Mouse (Mus musculus) midbrain, embryonic 16.5 days (tissue): Measurements from ENCODE around the gene Nlk. TPM values are rescaled to one million over a fixed set of nuclear protein-coding genes. Genes with fewer than 3 reads are reported as not detected.

ENCODE experiments used
- ATAC-seq: fragments of 200-750 bp; cut with Nextera tagmentation; 2 replicates; pipeline ENCODE4 v1.8.0; 2017; ENCODE audit warnings: moderate TSS enrichment
- H3K27ac ChIP-seq: fragments of 300-500 bp; sonication (generic); 2 replicates; pipeline ENCODE4 v1.5.1; 2014; ENCODE audit warnings: mild to moderate bottlenecking, low read length, mixed read lengths
- H3K27me3 ChIP-seq: fragments of 300-500 bp; sonication (generic); 2 replicates; pipeline ENCODE4 v1.6.1; 2014; ENCODE audit warnings: low read depth, low read length, mixed read lengths; ENCODE audit not compliant: control insufficient read depth, insufficient read depth
- H3K36me3 ChIP-seq: fragments of 300-500 bp; sonication (generic); 2 replicates; pipeline ENCODE4 v1.6.1; 2014; ENCODE audit warnings: mild to moderate bottlenecking, low read length, moderate library complexity, mixed read lengths; ENCODE audit not compliant: control insufficient read depth, insufficient read depth
- H3K4me1 ChIP-seq: fragments of 300-500 bp; sonication (generic); 2 replicates; pipeline ENCODE4 v1.6.1; 2014; ENCODE audit warnings: mild to moderate bottlenecking, low read length, mixed read lengths; ENCODE audit not compliant: control insufficient read depth, insufficient read depth
- H3K4me2 ChIP-seq: fragments of 300-500 bp; sonication (generic); 2 replicates; pipeline ENCODE4 v1.6.1; 2014; ENCODE audit warnings: mild to moderate bottlenecking, low read length, mixed read lengths
- H3K4me3 ChIP-seq: fragments of 300-500 bp; sonication (generic); 2 replicates; pipeline ENCODE4 v1.5.1; 2014; ENCODE audit warnings: low read depth, mild to moderate bottlenecking, low read length, moderate library complexity, mixed read lengths
- H3K9ac ChIP-seq: fragments of 300-500 bp; sonication (generic); 2 replicates; pipeline ENCODE4 v1.6.1; 2014; ENCODE audit warnings: low read depth, low read length, mixed read lengths
- H3K9me3 ChIP-seq: fragments of 300-500 bp; sonication (generic); replicated peaks from 2 replicates; pipeline ENCODE4 v1.6.1; 2014; ENCODE audit warnings: mild to moderate bottlenecking, low read length, mixed read lengths; ENCODE audit not compliant: control insufficient read depth, poor library complexity, severe bottlenecking
- WGBS: fragments of 180-500 bp; shearing (Covaris S2); extraction: QIAGEN DNeasy Blood & Tissue Kit; methylation state at CpG from one replicate; pipeline ENCODE4 v1.1.7; 2014; 5-methylcytosine and 5-hydroxymethylcytosine counted together
- polyA plus RNA-seq: library from polyadenylated mRNA; unstranded; fragments of >200 nt; fragmentation: Nextera tagmentation; extraction: Ambion mirVana; gene quantifications from 2 replicates; pipeline ENCODE4 v1.2.1, GENCODE M21; 2015

The Nlk gene
- polyA plus RNA-seq, 1 experiment from 2014 or later = 26.2 TPM

- no peaks in the 10 kb centered on the region for H3K36me3 ChIP-seq
- H3K27ac ChIP-seq = no peak overlapping the region
- no peak overlapping the region for H3K9ac ChIP-seq
- ATAC-seq = no peak
- H3K4me2 ChIP-seq = no peak overlapping the region
- no peak overlapping the region for H3K4me3 ChIP-seq
- H3K9me3 ChIP-seq = no peaks in the 10 kb centered on the region
- H3K27me3 ChIP-seq = no peaks in the 10 kb centered on the region
- no peaks in the 10 kb centered on the region for H3K4me1 ChIP-seq
Observed at GRCm38 (mm10) chr11:78621926-78622325, 75.2 kb downstream of the Nlk start.

GRCm38 (mm10) chr11:78620179-78620578 is 77.0 kb downstream of the Nlk start:
- H3K27me3 ChIP-seq = no peaks in the 10 kb centered on the region
- H3K9me3 ChIP-seq = no peaks in the 10 kb centered on the region
- 94% methylated on average over 3 of the region's 3 CpGs for WGBS
- no peak overlapping the region for H3K4me2 ChIP-seq
- no peak overlapping the region for H3K27ac ChIP-seq
- H3K4me3 ChIP-seq = no peak overlapping the region
- H3K36me3 ChIP-seq = no peaks in the 10 kb centered on the region
- ATAC-seq = no peak
- no peaks in the 10 kb centered on the region for H3K4me1 ChIP-seq
- no peak overlapping the region for H3K9ac ChIP-seq

- Histone ChIP-seq H3K4me1 (no peaks in the 10 kb centered on the region), H3K27me3 (no peaks in the 10 kb centered on the region), H3K9ac (no peak overlapping the region), H3K9me3 (no peaks in the 10 kb centered on the region), H3K4me3 (no peak overlapping the region), H3K36me3 (peaks cover 2% of the 10 kb centered on the region; the same call in 1 of the 2 replicates), H3K27ac (no peak overlapping the region), H3K4me2 (no peak overlapping the region)
- no peak for ATAC-seq
Observed at GRCm38 (mm10) chr11:78611273-78611672, 85.9 kb downstream of the Nlk start.

GRCm38 (mm10) chr11:78609657-78610056 is 87.5 kb downstream of the Nlk start:
- WGBS = 55% methylated on average over 4 of the region's 4 CpGs
- H3K4me1 ChIP-seq = no peaks in the 10 kb centered on the region
- ATAC-seq = no peak
- H3K27me3 ChIP-seq = no peaks in the 10 kb centered on the region
- no peaks in the 10 kb centered on the region for H3K9me3 ChIP-seq
- peaks cover 2% of the 10 kb centered on the region; the same call in 1 of the 2 replicates for H3K36me3 ChIP-seq
- H3K9ac ChIP-seq = no peak overlapping the region
- H3K27ac ChIP-seq = no peak overlapping the region
- no peak overlapping the region for H3K4me3 ChIP-seq
- H3K4me2 ChIP-seq = no peak overlapping the region

GRCm38 (mm10) chr11:78604826-78605225 is 92.3 kb downstream of the Nlk start:
- no peaks in the 10 kb centered on the region for H3K36me3 ChIP-seq
- no peaks in the 10 kb centered on the region for H3K9me3 ChIP-seq
- H3K4me3 ChIP-seq = no peak overlapping the region
- no peaks in the 10 kb centered on the region for H3K27me3 ChIP-seq
- no peaks in the 10 kb centered on the region; the same call in 1 of the 2 replicates for H3K4me1 ChIP-seq
- 95% methylated on average over 1 of the region's 1 CpGs for WGBS
- no peak overlapping the region for H3K27ac ChIP-seq
- no peak overlapping the region for H3K4me2 ChIP-seq
- ATAC-seq = no peak
- no peak overlapping the region for H3K9ac ChIP-seq

- no peak overlapping the region for H3K9ac ChIP-seq
- WGBS = 91% methylated on average over 3 of the region's 3 CpGs
- H3K4me3 ChIP-seq = no peak overlapping the region
- H3K4me1 ChIP-seq = no peaks in the 10 kb centered on the region; the same call in 1 of the 2 replicates
- no peak overlapping the region for H3K27ac ChIP-seq
- H3K9me3 ChIP-seq = no peaks in the 10 kb centered on the region
- no peak for ATAC-seq
- H3K4me2 ChIP-seq = no peak overlapping the region
- no peaks in the 10 kb centered on the region for H3K36me3 ChIP-seq
- no peaks in the 10 kb centered on the region for H3K27me3 ChIP-seq
Observed at GRCm38 (mm10) chr11:78602781-78603180, 94.4 kb downstream of the Nlk start.

- Histone ChIP-seq H3K27me3 (no peaks in the 10 kb centered on the region), H3K4me1 (peaks cover 7% of the 10 kb centered on the region), H3K27ac (no peak overlapping the region), H3K36me3 (no peaks in the 10 kb centered on the region), H3K9ac (no peak overlapping the region), H3K4me3 (no peak overlapping the region), H3K4me2 (no peak overlapping the region), H3K9me3 (no peaks in the 10 kb centered on the region)
- 93% methylated on average over 4 of the region's 4 CpGs for WGBS
- ATAC-seq = no peak
Observed at GRCm38 (mm10) chr11:78600926-78601590, 96.1 kb downstream of the Nlk start.

- no peak overlapping the region for H3K4me3 ChIP-seq
- H3K36me3 ChIP-seq = no peaks in the 10 kb centered on the region
- H3K4me2 ChIP-seq = no peak overlapping the region
- H3K27me3 ChIP-seq = no peaks in the 10 kb centered on the region
- no peaks in the 10 kb centered on the region for H3K9me3 ChIP-seq
- WGBS = 85% methylated on average over 3 of the region's 3 CpGs
- no peak overlapping the region for H3K27ac ChIP-seq
- H3K4me1 ChIP-seq = peaks cover 7% of the 10 kb centered on the region
- no peak overlapping the region for H3K9ac ChIP-seq
- no peak for ATAC-seq
Observed at GRCm38 (mm10) chr11:78600496-78600895, 96.7 kb downstream of the Nlk start.

GRCm38 (mm10) chr11:78600051-78600450 is 97.1 kb downstream of the Nlk start:
- WGBS = 93% methylated on average over 4 of the region's 4 CpGs
- ATAC-seq = no peak

More at GRCm38 (mm10) chr11:78600051-78600450, 97.1 kb downstream of the Nlk start:
- H3K4me3 ChIP-seq = no peak overlapping the region
- H3K27me3 ChIP-seq = no peaks in the 10 kb centered on the region
- H3K27ac ChIP-seq = no peak overlapping the region
- no peaks in the 10 kb centered on the region for H3K9me3 ChIP-seq
- H3K9ac ChIP-seq = no peak overlapping the region
- H3K4me2 ChIP-seq = no peak overlapping the region
- H3K36me3 ChIP-seq = no peaks in the 10 kb centered on the region
- H3K4me1 ChIP-seq = peaks cover 7% of the 10 kb centered on the region
